Mouse (Mus musculus) ES-E14 (cell line): Measurements from ENCODE around the gene Ermn. TPM values are rescaled to one million over a fixed set of nuclear protein-coding genes. Genes with fewer than 3 reads are reported as not detected.

Experiments
- DNase-seq: peaks from one replicate; pipeline ENCODE4 v3.0.0-alpha.2; 2013; ENCODE audit warnings: low read depth, low spot score
- H3K27ac ChIP-seq: 2 replicates; pipeline ENCODE4 v1.5.1; 2012; ENCODE audit warnings: low read depth, mild to moderate bottlenecking, low read length, moderate library complexity, mixed read lengths; ENCODE audit not compliant: poor library complexity, insufficient read depth, severe bottlenecking
- H3K36me3 ChIP-seq: 2 replicates; pipeline ENCODE4 v1.6.1; 2012; ENCODE audit warnings: mild to moderate bottlenecking, low read length, moderate library complexity, mixed read lengths; ENCODE audit not compliant: control insufficient read depth, poor library complexity, insufficient read depth, severe bottlenecking
- H3K4me1 ChIP-seq, 2 experiments: fragments of 150-350 bp in 1 of 2; sonication (generic) in 1 of 2; 2 replicates each; pipeline ENCODE4 v1.6.1; 2012; ENCODE audit warnings: low read length in 2 of 2, mild to moderate bottlenecking in 1 of 2, mixed read lengths in 1 of 2; ENCODE audit not compliant: control insufficient read depth in 2 of 2, insufficient read depth in 2 of 2, poor library complexity in 1 of 2
- H3K4me3 ChIP-seq, 2 experiments: fragments of 150-350 bp in 1 of 2; sonication (generic) in 1 of 2; 2 replicates each; pipeline ENCODE4 v1.5.1; 2012; ENCODE audit warnings: low read length in 2 of 2, low read depth in 1 of 2, mild to moderate bottlenecking in 1 of 2, mixed read lengths in 1 of 2; ENCODE audit not compliant: insufficient read depth in 1 of 2, poor library complexity in 1 of 2, severe bottlenecking in 1 of 2
- H3K9ac ChIP-seq: 2 replicates; pipeline ENCODE4 v1.6.1; 2012; ENCODE audit warnings: low read depth, mild to moderate bottlenecking, low read length, mixed read lengths; ENCODE audit not compliant: poor library complexity, insufficient read depth, severe bottlenecking
- H3K9me3 ChIP-seq: fragments of 150-350 bp; sonication (generic); 2 replicates; pipeline ENCODE4 v1.6.1; 2012; ENCODE audit warnings: low read depth, mild to moderate bottlenecking, low read length; ENCODE audit not compliant: control insufficient read depth, insufficient read depth
- CHD2 ChIP-seq: IDR thresholded peaks from 2 replicates; pipeline ENCODE4 v1.6.1; 2014; ENCODE audit warnings: mild to moderate bottlenecking, low read depth, low read length, inconsistent platforms
- HCFC1 ChIP-seq: IDR thresholded peaks from 2 replicates; pipeline ENCODE4 v1.6.1; 2012; ENCODE audit warnings: low read length, inconsistent platforms, borderline replicate concordance; ENCODE audit not compliant: insufficient read depth
- MAFK ChIP-seq: IDR thresholded peaks from 2 replicates; pipeline ENCODE4 v1.6.1; 2014; ENCODE audit warnings: mild to moderate bottlenecking, low read depth, low read length, inconsistent platforms; ENCODE audit not compliant: insufficient read depth
- ZC3H11A ChIP-seq: IDR thresholded peaks from 2 replicates; pipeline ENCODE4 v1.6.1; 2012; ENCODE audit warnings: low read depth, mild to moderate bottlenecking, inconsistent platforms, low read length, borderline replicate concordance
- ZNF384 ChIP-seq: IDR thresholded peaks from 2 replicates; pipeline ENCODE4 v1.6.1; 2012; ENCODE audit warnings: low read depth, low read length, inconsistent platforms
- in situ Hi-C, 2 experiments: fragments of 600-800 bp; cut with MboI; formaldehyde crosslinking; loops; one replicate each; pipeline ENCODE4 v1.15.1; 2025; ENCODE audit warnings: low sequenced_read_pairs in 2 of 2, inconsistent platforms in 1 of 2; ENCODE audit not compliant: unreplicated experiment in 2 of 2
- total RNA-seq: library from RNA; depleted of rRNA; stranded (reverse); fragments of 300-350 nt; gene quantifications from 2 replicates; pipeline ENCODE4 v1.2.3, GENCODE M21; 2012

Gene Ermn
- total RNA-seq, 1 experiment = not detected

DNA sequence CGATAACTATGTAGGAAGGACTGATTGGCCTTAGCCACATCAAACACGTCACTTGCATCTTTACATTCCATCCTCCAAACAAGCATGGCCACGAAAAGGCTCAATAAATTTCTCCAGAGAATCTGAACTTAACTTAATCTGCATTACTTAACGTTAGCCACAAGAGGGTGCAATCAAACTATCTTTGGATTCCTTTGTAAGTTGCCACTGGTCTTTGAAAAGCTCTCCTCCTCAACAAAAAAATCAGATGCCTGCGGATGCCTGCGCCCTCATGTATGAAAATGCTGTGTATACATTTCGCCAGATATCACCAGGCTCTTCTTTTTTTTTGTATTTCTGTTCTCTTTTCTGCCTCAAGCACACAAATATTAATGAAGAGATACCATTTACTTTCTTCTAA is 23.3 kb downstream of the Ermn start:
- in situ Hi-C loops = loop anchor here (25.0 kb wide), 2 partner anchors 383 to 633 kb away; no protein-coding TSS in a partner anchor
- Histone ChIP-seq H3K4me3 (no peak overlapping the region), H3K9ac (no peak overlapping the region), H3K9me3 (no peaks in the 10 kb centered on the region), H3K36me3 (no peaks in the 10 kb centered on the region), H3K27ac (no peak overlapping the region), H3K4me1 (no peaks in the 10 kb centered on the region)
- DNase-seq = peak; percentile 39
- peak; percentile 44; the same call in 1 of the 2 replicates for TF ChIP-seq ZC3H11A
- no peak for TF ChIP-seq ZNF384

DNA sequence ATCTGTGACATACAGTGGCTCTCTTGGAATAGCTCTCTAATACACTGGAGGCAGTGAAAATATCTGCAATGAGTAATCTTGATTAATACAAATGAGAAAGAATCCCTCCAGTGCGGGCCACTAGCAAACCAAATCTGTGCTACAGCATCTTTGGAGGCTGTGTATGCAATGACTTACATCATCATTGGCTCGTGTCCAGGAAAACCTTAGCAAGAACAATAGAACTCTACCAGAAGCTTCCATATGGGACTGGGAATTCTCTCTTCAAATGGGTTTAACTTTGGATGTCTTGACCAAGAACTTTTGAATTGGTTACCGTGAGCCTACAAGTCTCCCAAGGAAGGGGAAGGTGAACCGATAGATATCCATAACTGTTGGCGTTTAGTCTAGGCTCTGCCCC is 25.9 kb downstream of the Ermn start:
- H3K36me3 ChIP-seq = no peaks in the 10 kb centered on the region
- DNase-seq = no peak
- in situ Hi-C loops = loop anchor here (25.0 kb wide), 2 partner anchors 386 to 636 kb away; no protein-coding TSS in a partner anchor
- no peak for TF ChIP-seq MAFK
- TF ChIP-seq HCFC1 = no peak
- TF ChIP-seq CHD2 = no peak
- TF ChIP-seq ZC3H11A = no peak
- TF ChIP-seq ZNF384 = no peak
- H3K27ac ChIP-seq = no peak overlapping the region
- H3K4me3 ChIP-seq = no peak overlapping the region
- no peaks in the 10 kb centered on the region for H3K4me1 ChIP-seq
- H3K9ac ChIP-seq = no peak overlapping the region
- no peaks in the 10 kb centered on the region for H3K9me3 ChIP-seq

DNA sequence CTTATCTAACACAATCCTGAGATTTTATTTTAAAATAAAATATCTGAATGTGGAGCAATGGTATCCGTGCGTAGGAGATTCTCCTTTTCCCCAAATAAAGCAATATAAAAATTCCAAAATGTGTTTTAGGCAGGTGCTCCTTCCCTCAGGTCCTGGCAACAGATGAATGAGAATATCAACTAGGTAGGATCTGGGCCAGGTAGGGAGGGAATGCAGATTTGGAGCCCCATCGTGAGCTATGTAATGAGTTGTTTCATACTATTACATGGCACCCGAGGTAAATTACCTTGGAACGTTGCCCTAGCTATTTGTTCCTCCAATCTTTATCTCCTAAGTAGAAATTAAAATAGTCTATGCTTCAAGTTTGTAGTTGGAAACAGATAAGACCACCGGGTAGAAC is 29.1 kb downstream of the Ermn start:
- H3K9ac ChIP-seq = no peak overlapping the region
- no peaks in the 10 kb centered on the region for H3K9me3 ChIP-seq
- TF ChIP-seq HCFC1 = no peak
- no peak for TF ChIP-seq MAFK
- TF ChIP-seq CHD2 = no peak
- no peak overlapping the region for H3K27ac ChIP-seq
- H3K4me3 ChIP-seq = no peak overlapping the region
- DNase-seq = no peak
- in situ Hi-C loops = no loop called here
- H3K4me1 ChIP-seq = no peaks in the 10 kb centered on the region
- no peaks in the 10 kb centered on the region for H3K36me3 ChIP-seq

DNA sequence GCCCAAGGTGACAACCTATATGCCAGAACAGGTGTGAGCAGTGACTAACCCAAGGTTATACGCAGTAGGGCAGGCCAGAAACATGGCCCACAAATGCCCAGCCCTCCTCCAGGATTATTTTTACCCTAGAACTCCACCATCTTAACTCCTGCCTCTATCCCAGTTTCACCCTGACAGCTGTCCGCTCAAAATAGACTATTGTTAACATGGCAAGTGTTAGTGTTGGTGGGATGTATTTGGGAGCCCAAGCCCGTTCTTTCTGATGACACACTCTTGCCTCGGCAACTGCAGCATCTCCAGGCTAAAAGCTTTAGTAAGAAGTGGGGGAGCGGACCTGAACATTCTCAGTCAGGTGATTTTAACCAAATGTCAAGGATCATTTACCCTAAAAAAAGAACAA is 45.6 kb downstream of the Ermn start:
- TF ChIP-seq ZC3H11A (no peak), CHD2 (no peak), ZNF384 (no peak), HCFC1 (no peak), MAFK (no peak)
- H3K27ac ChIP-seq = no peak overlapping the region
- H3K9ac ChIP-seq = no peak overlapping the region
- no peaks in the 10 kb centered on the region for H3K4me1 ChIP-seq
- H3K9me3 ChIP-seq = no peaks in the 10 kb centered on the region
- DNase-seq = no peak
- no peak overlapping the region for H3K4me3 ChIP-seq
- in situ Hi-C loops = no loop called here
- H3K36me3 ChIP-seq = no peaks in the 10 kb centered on the region

DNA sequence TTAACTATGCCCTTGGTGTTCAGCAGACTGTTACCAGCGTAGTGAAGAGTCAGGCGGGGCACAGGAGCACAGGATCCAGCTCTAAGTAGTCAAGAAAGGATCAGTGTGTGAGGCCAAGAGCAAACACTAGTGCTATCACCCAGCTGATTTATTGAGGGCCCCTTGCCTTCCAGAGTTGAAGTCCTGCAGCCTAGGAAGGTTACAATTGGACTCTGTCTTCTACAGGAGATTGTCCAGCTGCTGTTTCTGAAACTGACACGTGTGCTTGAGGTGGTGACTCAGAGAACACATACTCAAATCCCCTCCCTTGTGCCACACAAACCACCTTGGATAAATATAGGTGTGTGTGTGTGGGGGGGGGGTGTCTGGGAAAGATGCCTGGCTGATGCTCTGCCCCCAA is 51.2 kb downstream of the Ermn start:
- no peak overlapping the region for H3K27ac ChIP-seq
- no peak for TF ChIP-seq CHD2
- no peak for TF ChIP-seq ZC3H11A
- TF ChIP-seq ZNF384 = no peak
- no peak for TF ChIP-seq HCFC1
- TF ChIP-seq MAFK = no peak
- in situ Hi-C loops = no loop called here
- no peak overlapping the region for H3K9ac ChIP-seq
- H3K9me3 ChIP-seq = no peaks in the 10 kb centered on the region
- H3K4me1 ChIP-seq = no peaks in the 10 kb centered on the region
- DNase-seq = no peak
- H3K36me3 ChIP-seq = no peaks in the 10 kb centered on the region
- no peak overlapping the region for H3K4me3 ChIP-seq
